Mouse (Mus musculus) cortical plate, adult 2 months (tissue): Measurements from ENCODE around the gene Spaca9.

Experiments
- CTCF ChIP-seq: fragments of 200-500 bp; IDR thresholded peaks from 2 replicates; pipeline ENCODE4 v1.5.1; 2011; ENCODE audit warnings: mild to moderate bottlenecking, control low read depth, low read length; ENCODE audit not compliant: insufficient read depth; ENCODE audit errors: extremely low read depth
- POLR2A ChIP-seq: fragments of 200-500 bp; IDR thresholded peaks from 2 replicates; pipeline ENCODE4 v1.6.1; 2011; ENCODE audit warnings: mild to moderate bottlenecking, low read length, control low read depth; ENCODE audit not compliant: insufficient read depth; ENCODE audit errors: extremely low read depth

DNA sequence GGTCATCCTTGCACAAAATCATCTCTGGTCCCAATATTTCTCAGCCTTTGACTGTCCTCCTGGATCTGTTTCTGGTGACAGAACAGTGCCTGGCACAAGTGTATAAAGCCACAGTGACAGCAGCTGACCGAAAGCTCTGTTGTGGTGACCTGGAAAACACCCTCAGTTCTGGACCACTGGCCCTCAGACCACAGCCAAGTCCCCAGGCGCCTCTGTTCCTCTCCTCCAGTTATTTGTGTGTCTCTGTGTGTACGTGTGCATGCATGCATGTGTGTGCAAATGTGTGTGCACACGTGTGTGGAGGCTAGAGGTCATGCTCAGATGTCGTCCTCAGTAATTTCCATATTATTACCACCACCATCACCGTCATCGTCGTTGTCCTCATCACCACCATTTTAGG lies 22.9 kb upstream of the Spaca9 start:
- TF ChIP-seq CTCF: no peak
- TF ChIP-seq POLR2A: no peak
